ENCODE assay signal across 8 mouse cellular contexts in genomic region chr3:88364337-88364736, GRCm38 (mm10). TPM values are rescaled to one million over a fixed set of nuclear protein-coding genes. Genes with fewer than 3 reads are reported as not detected.
A peak's percentile ranks its signal among the peaks of the same experiment; 100 is the strongest.
DNase-seq lines count a peak whose midpoint lies in the region; ATAC-seq and TF ChIP-seq lines count a peak whose summit lies in the region.

Paqr6 (plus strand) TSS chr3:88364584.

- peak within 1 kb of the TSS; percentile 27 for H3K4me3 ChIP-seq in ES-Bruce4 (ENCODE audit: low read depth, low read length)
- H3K4me3 ChIP-seq in hindbrain, embryonic 13.5 days: no peak within 1 kb of the TSS
- peak within 1 kb of the TSS; percentile 32 for H3K4me3 ChIP-seq in limb, embryonic 10.5 days
- H3K4me3 ChIP-seq in midbrain, postnatal 0 days (ENCODE audit: low read depth, low read length): no peak within 1 kb of the TSS

- H3K27me3 ChIP-seq in ES-Bruce4 (ENCODE audit: control insufficient read depth, insufficient read depth, low read length, poor library complexity, severe bottlenecking): no peaks in the 10 kb centered on the region
- H3K27me3 ChIP-seq in hindbrain, embryonic 13.5 days: peaks cover 26% of the 10 kb centered on the region
- peaks cover 47% of the 10 kb centered on the region for H3K27me3 ChIP-seq in limb, embryonic 10.5 days (ENCODE audit: low read depth, poor library complexity, severe bottlenecking)
- H3K27me3 ChIP-seq in midbrain, postnatal 0 days (ENCODE audit: insufficient read depth, low read length): no peaks in the 10 kb centered on the region

- TF ChIP-seq CTCF in ES-Bruce4 (IDR thresholded peaks at IDR 0.05; ENCODE audit: low read depth, low read length): no peak
- no peak for TF ChIP-seq CTCF in midbrain, postnatal 0 days (IDR thresholded peaks at IDR 0.05)

- no peak within 1 kb of the TSS for H3K27ac ChIP-seq in ES-Bruce4 (ENCODE audit: insufficient read depth, low read length)
- 0 out of 2 replicates have a peak within 1 kb of the TSS, but pooled peaks have one; percentile 56 for H3K27ac ChIP-seq in hindbrain, embryonic 13.5 days
- H3K27ac ChIP-seq in limb, embryonic 10.5 days: peak within 1 kb of the TSS; percentile 39
- peak within 1 kb of the TSS; percentile 38; the same call in 1 of the 2 replicates for H3K27ac ChIP-seq in midbrain, postnatal 0 days (ENCODE audit: low read depth, low read length)

- H3K4me2 ChIP-seq in hindbrain, embryonic 13.5 days: no peak within 1 kb of the TSS
- no peak within 1 kb of the TSS for H3K4me2 ChIP-seq in midbrain, postnatal 0 days (ENCODE audit: low read depth, low read length, poor library complexity, severe bottlenecking)

- no peak for TF ChIP-seq POLR2A in ES-Bruce4 (IDR thresholded peaks at IDR 0.05; ENCODE audit: insufficient read depth, low read length)

- H3K4me1 ChIP-seq in ES-Bruce4 (ENCODE audit: control insufficient read depth, insufficient read depth, low read length): peaks cover 3% of the 10 kb centered on the region
- peaks cover 21% of the 10 kb centered on the region for H3K4me1 ChIP-seq in hindbrain, embryonic 13.5 days (replicated peaks)
- peaks cover 30% of the 10 kb centered on the region for H3K4me1 ChIP-seq in limb, embryonic 10.5 days
- no peaks in the 10 kb centered on the region for H3K4me1 ChIP-seq in midbrain, postnatal 0 days (ENCODE audit: insufficient read depth, low read length)

- no peak for ATAC-seq in hindbrain, embryonic 13.5 days (ENCODE audit: low FRiP score)
- ATAC-seq in midbrain, postnatal 0 days (ENCODE audit: low FRiP score): peak; percentile 15; the same call in 1 of the 2 replicates

- no peak for TF ChIP-seq EP300 in ES-Bruce4 (IDR thresholded peaks at IDR 0.05; ENCODE audit: insufficient read depth, low read depth, low read length)

- DNase-seq in adrenal gland, postnatal 10 days: peak; percentile 82
- peak; percentile 66 for DNase-seq in gastrocnemius, adult 18-20 months (ENCODE audit: low spot score)
- DNase-seq in limb, embryonic 10.5 days (ENCODE audit: low spot score): peak; percentile 69
- DNase-seq in midbrain, postnatal 0 days (ENCODE audit: low spot score): peak; percentile 32
- DNase-seq in urinary bladder, postnatal 10 days (ENCODE audit: low spot score): peak; percentile 47
- no peak for DNase-seq in thymus, postnatal 25 days

- H3K9me3 ChIP-seq in ES-Bruce4 (replicated peaks; ENCODE audit: control insufficient read depth, insufficient read depth, low read length, poor library complexity, severe bottlenecking): 0 out of 2 replicates have a peak, but pooled peaks cover under 1% of the 10 kb centered on the region
- H3K9me3 ChIP-seq in hindbrain, embryonic 13.5 days: no peaks in the 10 kb centered on the region
- no peaks in the 10 kb centered on the region for H3K9me3 ChIP-seq in limb, embryonic 10.5 days (replicated peaks)
- H3K9me3 ChIP-seq in midbrain, postnatal 0 days (ENCODE audit: low read length): no peaks in the 10 kb centered on the region

- peaks cover 20% of the 10 kb centered on the region for H3K36me3 ChIP-seq in ES-Bruce4 (ENCODE audit: control insufficient read depth, insufficient read depth, low read length, poor library complexity, severe bottlenecking)
- peaks cover 42% of the 10 kb centered on the region for H3K36me3 ChIP-seq in hindbrain, embryonic 13.5 days
- peaks cover 41% of the 10 kb centered on the region for H3K36me3 ChIP-seq in limb, embryonic 10.5 days
- peaks cover 32% of the 10 kb centered on the region for H3K36me3 ChIP-seq in midbrain, postnatal 0 days (ENCODE audit: insufficient read depth, low read length)

- peak within 1 kb of the TSS; percentile 48 for H3K9ac ChIP-seq in ES-Bruce4 (ENCODE audit: low read depth, poor library complexity, severe bottlenecking)
- no peak within 1 kb of the TSS for H3K9ac ChIP-seq in hindbrain, embryonic 13.5 days
- H3K9ac ChIP-seq in midbrain, postnatal 0 days (replicated peaks; ENCODE audit: low read length, poor library complexity, severe bottlenecking): no peak within 1 kb of the TSS

- WGBS in hindbrain, embryonic 13.5 days: under 1% methylated on average over 16 of the region's 16 CpGs
- 0% methylated on average over 16 of the region's 16 CpGs for WGBS in limb, embryonic 10.5 days
- WGBS in midbrain, postnatal 0 days: 3% methylated on average over 16 of the region's 16 CpGs

RNA-seq across cellular contexts. Expression of gene Paqr6, which starts in this region (rescaled TPM):
- polyA plus RNA-seq in ES-Bruce4 (2011; ENCODE audit: insufficient read depth, insufficient read length, low read depth, missing spikeins): 4.9 and 6.8 TPM in 2 replicates
- 1 to 10 TPM; 2.7 to 4.2 TPM for total RNA-seq in adrenal gland, postnatal 10 days (2021)
- total RNA-seq in gastrocnemius, adult 18-20 months (2021): under 1 TPM; 0.50 to 0.75 TPM
- polyA plus RNA-seq in hindbrain, embryonic 13.5 days (2015; fragmentation: Nextera tagmentation; extraction: Ambion mirVana): 2.6 and 2.9 TPM in 2 replicates
- polyA plus RNA-seq in limb, embryonic 10.5 days (2016; fragmentation: Nextera tagmentation; extraction: Ambion mirVana): 0.83 and 1.6 TPM in 2 replicates
- 4.5 and 13.5 TPM in 2 replicates for total RNA-seq in midbrain, postnatal 0 days (2014; rRNA removed)
- 6.6 and 7.1 TPM in 2 replicates for polyA plus RNA-seq in midbrain, postnatal 0 days (2015; fragmentation: Nextera tagmentation; extraction: Ambion mirVana)

Comparison
In these comparisons a context has a peak if more than half of its experiments do, and no peak if none do; other contexts are left out.
1. Peak in DNase-seq in gastrocnemius, adult 18-20 months; RNA of the gene not detected or under 1 TPM.
2. H3K4me3 ChIP-seq: peak in ES-Bruce4 (single experiment) and limb, embryonic 10.5 days (single experiment); none in hindbrain, embryonic 13.5 days (single experiment) and midbrain, postnatal 0 days (single experiment).